8 mouse cellular contexts compared by ENCODE assay signal in genomic region chr7:27472596-27472995, GRCm38 (mm10). TPM values are rescaled to one million over a fixed set of nuclear protein-coding genes. Genes with fewer than 3 reads are reported as not detected.
DNase-seq lines count a peak whose midpoint lies in the region; ATAC-seq and TF ChIP-seq lines count a peak whose summit lies in the region.

No protein-coding gene starts in this region.

- H3K4me3 ChIP-seq in lung, adult 2 months (replicated peaks; ENCODE audit: extremely low read depth, low read depth, low read length) = peak overlapping the region; percentile 51
- peak overlapping the region; percentile 57 for H3K4me3 ChIP-seq in brown adipose tissue, adult 24 weeks (ENCODE audit: insufficient read depth, low read depth, low read length)
- H3K4me3 ChIP-seq in hindbrain, embryonic 14.5 days (replicated peaks; ENCODE audit: low read length) = peak overlapping the region; percentile 61; the same call in 1 of the 2 replicates
- H3K4me3 ChIP-seq in macrophage (ENCODE audit: inconsistent target) = peak overlapping the region; percentile 96

- ATAC-seq in hindbrain, embryonic 14.5 days (ENCODE audit: low FRiP score) = no peak

- H3K4me2 ChIP-seq in hindbrain, embryonic 14.5 days (replicated peaks) = peak overlapping the region; percentile 83

- peaks cover 24% of the 10 kb centered on the region for H3K79me2 ChIP-seq in macrophage (ENCODE audit: inconsistent target)

- no peaks in the 10 kb centered on the region for H3K27me3 ChIP-seq in hindbrain, embryonic 14.5 days (ENCODE audit: control insufficient read depth, insufficient read depth, low read length)

- no peaks in the 10 kb centered on the region for H3K4me1 ChIP-seq in lung, adult 2 months (ENCODE audit: control insufficient read depth, insufficient read depth, low read length)
- H3K4me1 ChIP-seq in brown adipose tissue, adult 24 weeks (ENCODE audit: control insufficient read depth, insufficient read depth, insufficient read length, low read length) = no peaks in the 10 kb centered on the region; the same call in 1 of the 2 replicates
- H3K4me1 ChIP-seq in hindbrain, embryonic 14.5 days (replicated peaks; ENCODE audit: control insufficient read depth, insufficient read depth, low read length) = no peaks in the 10 kb centered on the region

- no peak for TF ChIP-seq CTCF in lung, adult 2 months (IDR thresholded peaks at IDR 0.05; ENCODE audit: insufficient read depth, low read length)

- TF ChIP-seq POLR2A in lung, adult 2 months (IDR thresholded peaks at IDR 0.05; ENCODE audit: borderline replicate concordance, extremely low read depth, low read depth, low read length) = no peak

- H3K9me3 ChIP-seq in hindbrain, embryonic 14.5 days (ENCODE audit: control insufficient read depth, low read length) = no peaks in the 10 kb centered on the region

- H3K9ac ChIP-seq in hindbrain, embryonic 14.5 days = no peak overlapping the region

- peak; percentile 31 for DNase-seq in lung, adult 2 months
- no peak for DNase-seq in lung, postnatal 4 days
- DNase-seq in hindbrain, embryonic 14.5 days (ENCODE audit: low spot score) = no peak
- DNase-seq in adrenal gland, postnatal 25 days = no peak
- no peak for DNase-seq in left cerebral cortex, adult 18-20 months (ENCODE audit: low spot score in 2 of 2)
- no peak for DNase-seq in embryo, embryonic 9.5 days (ENCODE audit: extremely low spot score)

- 0 out of 2 replicates have a peak, but pooled peaks cover 6% of the 10 kb centered on the region for H3K36me3 ChIP-seq in hindbrain, embryonic 14.5 days (replicated peaks; ENCODE audit: control insufficient read depth, insufficient read depth)
- peaks cover 13% of the 10 kb centered on the region for H3K36me3 ChIP-seq in macrophage (ENCODE audit: inconsistent target)

- peak overlapping the region; percentile 60 for H3K27ac ChIP-seq in brown adipose tissue, adult 24 weeks (replicated peaks; ENCODE audit: low read depth, low read length)
- H3K27ac ChIP-seq in hindbrain, embryonic 14.5 days = peak overlapping the region; percentile 82
- peak overlapping the region; percentile 78 for H3K27ac ChIP-seq in macrophage

- WGBS in lung, adult 2 months = 2% methylated on average over 7 of the region's 7 CpGs
- 46% methylated on average over 7 of the region's 7 CpGs for WGBS in hindbrain, embryonic 14.5 days
- 3% methylated on average over 7 of the region's 7 CpGs for WGBS in macrophage (ENCODE audit: missing documents)

RNA-seq across cellular contexts. Expression of gene Sertad3, which starts 1.0 kb away (rescaled TPM):
- 10.2 and 10.5 TPM in 2 replicates for polyA plus RNA-seq in lung, adult 2 months (2012; rRNA removed)
- 4.2 and 8.3 TPM in 2 replicates for polyA plus RNA-seq in brown adipose tissue, adult 24 weeks (2012; ENCODE audit: insufficient read depth, insufficient read length, missing spikeins)
- 8.4 and 9.3 TPM in 2 replicates for polyA plus RNA-seq in hindbrain, embryonic 14.5 days (2014; fragmentation: Nextera tagmentation; extraction: Ambion mirVana)
- 10 to 100 TPM in 5 of 26 experiments, 1 to 10 TPM in 16, under 1 TPM in 2, not detected in 3; 0.73 to 15.2 (median 5.4) TPM for total RNA-seq in macrophage (2018; cell fraction: chromatin; rRNA removed)
- 10 to 100 TPM in 20 of 26 experiments, 1 to 10 TPM in 6; 1.5 to 25.1 (median 15.3) TPM for total RNA-seq in macrophage (2018; cell fraction: cytosol; rRNA removed)
- total RNA-seq in macrophage (2018; cell fraction: nucleus; rRNA removed) = 10 to 100 TPM in 12 of 26 experiments, 1 to 10 TPM in 14; 1.6 to 37.4 (median 9.6) TPM
- 9.9 to 24.4 TPM (median 12.1 TPM) in 3 replicates for polyA plus RNA-seq in macrophage (2018)
- total RNA-seq in adrenal gland, postnatal 25 days (2021) = 18.5 and 19.6 TPM in 2 replicates
- total RNA-seq in left cerebral cortex, adult 18-20 months (2021) = 1 to 10 TPM; 3.5 to 3.9 TPM

RNA-seq across cellular contexts. Expression of gene Sertad1, which starts 14.1 kb away (rescaled TPM):
- 50.7 and 56.1 TPM in 2 replicates for polyA plus RNA-seq in lung, adult 2 months (2012; rRNA removed)
- polyA plus RNA-seq in brown adipose tissue, adult 24 weeks (2012; ENCODE audit: insufficient read depth, insufficient read length, missing spikeins) = 10.1 and 13.6 TPM in 2 replicates
- polyA plus RNA-seq in hindbrain, embryonic 14.5 days (2014; fragmentation: Nextera tagmentation; extraction: Ambion mirVana) = 7.9 and 8.9 TPM in 2 replicates
- total RNA-seq in macrophage (2018; cell fraction: chromatin; rRNA removed) = 10 to 100 TPM in 25 of 26 experiments, 1 to 10 TPM in 1; 7.6 to 29.7 (median 19.0) TPM
- total RNA-seq in macrophage (2018; cell fraction: cytosol; rRNA removed) = 10 to 100 TPM; 30.9 to 68.3 (median 41.2) TPM
- total RNA-seq in macrophage (2018; cell fraction: nucleus; rRNA removed) = 10 to 100 TPM; 18.1 to 55.2 (median 28.5) TPM
- polyA plus RNA-seq in macrophage (2018) = 16.5 to 37.7 TPM (median 28.9 TPM) in 3 replicates
- 24.1 and 26.7 TPM in 2 replicates for total RNA-seq in adrenal gland, postnatal 25 days (2021)
- total RNA-seq in left cerebral cortex, adult 18-20 months (2021) = 10 to 100 TPM; 15.3 to 26.9 TPM

RNA-seq across cellular contexts. Expression of gene Blvrb, which starts 24.8 kb away (rescaled TPM):
- polyA plus RNA-seq in lung, adult 2 months (2012; rRNA removed) = 71.6 and 78.8 TPM in 2 replicates
- polyA plus RNA-seq in brown adipose tissue, adult 24 weeks (2012; ENCODE audit: insufficient read depth, insufficient read length, missing spikeins) = 80.2 and 109 TPM in 2 replicates
- polyA plus RNA-seq in hindbrain, embryonic 14.5 days (2014; fragmentation: Nextera tagmentation; extraction: Ambion mirVana) = 17.7 and 25.4 TPM in 2 replicates
- 100 to 1,000 TPM in 15 of 26 experiments, 10 to 100 TPM in 11; 19.9 to 251 (median 118) TPM for total RNA-seq in macrophage (2018; cell fraction: chromatin; rRNA removed)
- total RNA-seq in macrophage (2018; cell fraction: cytosol; rRNA removed) = 100 to 1,000 TPM; 176 to 279 (median 229) TPM
- total RNA-seq in macrophage (2018; cell fraction: nucleus; rRNA removed) = 100 to 1,000 TPM in 13 of 26 experiments, 10 to 100 TPM in 13; 45.0 to 228 (median 101) TPM
- 251 to 318 TPM (median 262 TPM) in 3 replicates for polyA plus RNA-seq in macrophage (2018)
- total RNA-seq in adrenal gland, postnatal 25 days (2021) = 51.7 and 52.7 TPM in 2 replicates
- 10 to 100 TPM; 20.8 to 21.3 TPM for total RNA-seq in left cerebral cortex, adult 18-20 months (2021)

RNA-seq across cellular contexts. Expression of gene Sptbn4, which starts 25.1 kb away (rescaled TPM):
- 0.05 and 0.13 TPM in 2 replicates for polyA plus RNA-seq in lung, adult 2 months (2012; rRNA removed)
- polyA plus RNA-seq in brown adipose tissue, adult 24 weeks (2012; ENCODE audit: insufficient read depth, insufficient read length, missing spikeins) = 0.20 TPM in 1 of 2 replicates, not detected in the other
- polyA plus RNA-seq in hindbrain, embryonic 14.5 days (2014; fragmentation: Nextera tagmentation; extraction: Ambion mirVana) = 4.0 and 4.2 TPM in 2 replicates
- 1 to 10 TPM in 5 of 26 experiments, under 1 TPM in 18, not detected in 3; 0.09 to 4.2 (median 0.40) TPM for total RNA-seq in macrophage (2018; cell fraction: chromatin; rRNA removed)
- total RNA-seq in macrophage (2018; cell fraction: cytosol; rRNA removed) = under 1 TPM in 24 of 26 experiments, not detected in 2; 0.03 to 0.23 (median 0.05) TPM
- total RNA-seq in macrophage (2018; cell fraction: nucleus; rRNA removed) = 1 to 10 TPM in 1 of 26 experiments, under 1 TPM in 18, not detected in 7; 0.08 to 1.0 (median 0.61) TPM
- 0.04 to 0.22 TPM (median 0.16 TPM) in 3 replicates for polyA plus RNA-seq in macrophage (2018)
- total RNA-seq in adrenal gland, postnatal 25 days (2021) = 0.62 and 2.1 TPM in 2 replicates
- total RNA-seq in left cerebral cortex, adult 18-20 months (2021) = 100 to 1,000 TPM; 139 to 142 TPM

RNA-seq across cellular contexts. Expression of gene Prx, which starts 26.5 kb away (rescaled TPM):
- 62.0 and 67.4 TPM in 2 replicates for polyA plus RNA-seq in lung, adult 2 months (2012; rRNA removed)
- polyA plus RNA-seq in brown adipose tissue, adult 24 weeks (2012; ENCODE audit: insufficient read depth, insufficient read length, missing spikeins) = 0.32 and 0.50 TPM in 2 replicates
- 0.50 and 0.93 TPM in 2 replicates for polyA plus RNA-seq in hindbrain, embryonic 14.5 days (2014; fragmentation: Nextera tagmentation; extraction: Ambion mirVana)
- total RNA-seq in macrophage (2018; cell fraction: chromatin; rRNA removed) = 1 to 10 TPM in 3 of 26 experiments, under 1 TPM in 18, not detected in 5; 0.20 to 1.3 (median 0.63) TPM
- under 1 TPM; 0.05 to 0.37 (median 0.17) TPM for total RNA-seq in macrophage (2018; cell fraction: cytosol; rRNA removed)
- total RNA-seq in macrophage (2018; cell fraction: nucleus; rRNA removed) = 1 to 10 TPM in 3 of 26 experiments, under 1 TPM in 21, not detected in 2; 0.15 to 1.1 (median 0.53) TPM
- polyA plus RNA-seq in macrophage (2018) = 0.20 to 0.30 TPM (median 0.22 TPM) in 3 replicates
- total RNA-seq in adrenal gland, postnatal 25 days (2021) = 2.6 and 2.7 TPM in 2 replicates
- under 1 TPM; 0.23 to 0.33 TPM for total RNA-seq in left cerebral cortex, adult 18-20 months (2021)
